Mouse (Mus musculus) liver, postnatal 0 days (tissue): Measurements from ENCODE around the gene Nptn.

Experiments
- CTCF ChIP-seq: sonication (generic); IDR thresholded peaks from 2 replicates; pipeline ENCODE4 v1.5.1; 2016; ENCODE audit warnings: antibody characterized with exemption, low read depth
- EP300 ChIP-seq: IDR thresholded peaks from 2 replicates; pipeline ENCODE4 v1.6.1; 2016; ENCODE audit warnings: antibody characterized with exemption, low read depth, mild to moderate bottlenecking

- TF ChIP-seq EP300 (no peak), CTCF (no peak)
Measured at GRCm38 (mm10) chr9:58555685-58556414, 26.2 kb upstream of the Nptn start.
